Mouse (Mus musculus) frontal cortex, adult 2 months (tissue): Measurements from ENCODE around the gene Kiss1. TPM values are rescaled to one million over a fixed set of nuclear protein-coding genes. Genes with fewer than 3 reads are reported as not detected.

Experiments
- DNase-seq, 2 experiments: peaks; one replicate each; pipeline ENCODE4 v3.0.0; 2022; ENCODE audit warnings: low spot score in 1 of 2; ENCODE audit errors: extremely low spot score in 1 of 2
- polyA plus RNA-seq: library from polyadenylated mRNA; depleted of rRNA; stranded (reverse); fragments of >200 nt; gene quantifications from 2 replicates; pipeline ENCODE4 v1.2.3, GENCODE M21; 2012; rRNA removed

Kiss1 gene
- 0.36 and 1.7 TPM in 2 replicates for polyA plus RNA-seq

GRCm38 (mm10) chr1:133321267-133321925 lies at the start of gene Kiss1:
TSS of gene Kiss1 (plus strand) at chr1:133321875.
- no peak for DNase-seq

DNA sequence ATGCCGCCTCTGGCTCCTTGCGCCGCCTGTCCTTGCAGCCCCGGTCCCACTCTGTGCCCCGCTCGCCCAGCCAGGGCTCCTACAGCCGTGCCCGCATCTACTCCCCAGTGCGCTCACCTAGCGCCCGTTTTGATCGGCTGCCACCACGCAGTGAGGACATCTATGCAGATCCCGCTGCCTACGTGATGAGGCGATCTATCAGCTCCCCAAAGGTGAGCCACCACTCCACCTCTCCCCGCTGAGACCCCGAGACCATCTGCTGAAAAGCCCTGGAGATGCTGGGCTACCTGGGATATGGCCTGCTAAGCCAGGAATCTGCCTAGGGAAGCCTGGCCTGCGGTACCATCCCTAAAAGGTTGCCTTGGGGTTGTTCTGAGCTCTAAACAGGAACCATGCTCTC lies 47.5 kb upstream of the Kiss1 start:
- DNase-seq = no peak

DNA sequence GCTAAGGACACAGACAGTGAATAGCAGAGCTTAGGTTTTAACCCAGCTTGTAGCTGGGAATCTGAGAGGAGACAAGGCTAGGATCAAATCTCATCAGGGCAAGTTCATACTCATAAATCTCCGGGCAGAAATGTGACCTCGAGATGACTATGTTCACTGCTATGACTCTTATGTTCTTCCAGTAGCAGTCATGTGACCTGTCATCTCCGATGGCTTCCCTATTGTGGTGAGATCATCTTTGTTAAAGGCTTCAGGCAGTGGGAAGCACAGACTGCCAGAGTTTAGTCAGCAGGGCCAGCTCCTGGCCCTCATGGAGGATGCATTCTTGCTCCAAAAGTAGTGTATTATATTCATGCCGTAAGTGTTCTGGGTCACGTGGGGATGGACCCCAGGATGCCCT lies 44.7 kb upstream of the Kiss1 start:
- DNase-seq = no peak

- no peak for DNase-seq
These were observed 43.1 kb upstream of the Kiss1 start for GRCm38 (mm10) chr1:133278539-133278938.

- DNase-seq = no peak
These were observed 42.6 kb upstream of the Kiss1 start for GRCm38 (mm10) chr1:133278946-133279631.

DNA sequence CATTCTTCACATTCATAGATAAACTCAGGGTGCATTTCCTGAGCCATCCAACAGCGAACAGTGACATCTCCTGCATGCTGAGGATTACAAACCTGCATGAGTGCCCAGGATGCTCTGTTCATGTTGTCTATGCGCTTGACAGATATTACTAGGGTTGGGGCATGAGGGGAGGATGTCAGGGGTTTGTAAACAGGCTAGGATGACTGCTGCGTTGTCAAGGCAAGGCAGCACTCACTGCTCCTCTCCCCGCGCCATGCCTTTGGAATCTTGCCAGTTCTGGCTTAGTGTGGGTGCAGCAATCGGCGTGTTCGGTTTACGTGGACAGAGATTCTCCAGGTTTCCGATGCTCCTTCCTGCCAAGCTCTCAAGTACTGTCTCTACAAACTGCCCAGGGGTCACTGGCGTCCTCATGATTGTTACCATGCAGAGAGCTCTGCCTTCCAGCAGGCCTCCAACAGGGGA lies 42.0 kb upstream of the Kiss1 start:
- peak in 1 of 2 experiments; percentile 65 for DNase-seq

DNA sequence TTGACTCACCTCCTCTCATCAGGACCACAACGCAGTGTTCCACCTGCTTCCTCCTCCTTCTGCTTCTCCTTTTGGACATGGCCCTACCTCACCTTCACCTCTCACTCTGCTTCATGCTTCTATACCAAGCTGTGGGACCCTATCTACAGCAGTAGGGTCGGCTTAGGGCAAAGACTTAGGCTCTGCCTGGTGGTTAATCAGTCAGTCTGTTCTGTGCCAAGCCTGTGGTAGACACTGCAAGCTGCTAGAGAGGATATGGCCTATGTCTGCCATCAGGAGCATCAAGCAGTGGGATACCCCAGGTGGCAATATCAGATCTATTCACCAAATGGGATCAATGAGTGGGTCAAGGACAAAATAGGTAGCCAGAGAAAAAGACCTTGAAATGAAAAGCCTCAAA lies 41.1 kb upstream of the Kiss1 start:
- no peak for DNase-seq

DNA sequence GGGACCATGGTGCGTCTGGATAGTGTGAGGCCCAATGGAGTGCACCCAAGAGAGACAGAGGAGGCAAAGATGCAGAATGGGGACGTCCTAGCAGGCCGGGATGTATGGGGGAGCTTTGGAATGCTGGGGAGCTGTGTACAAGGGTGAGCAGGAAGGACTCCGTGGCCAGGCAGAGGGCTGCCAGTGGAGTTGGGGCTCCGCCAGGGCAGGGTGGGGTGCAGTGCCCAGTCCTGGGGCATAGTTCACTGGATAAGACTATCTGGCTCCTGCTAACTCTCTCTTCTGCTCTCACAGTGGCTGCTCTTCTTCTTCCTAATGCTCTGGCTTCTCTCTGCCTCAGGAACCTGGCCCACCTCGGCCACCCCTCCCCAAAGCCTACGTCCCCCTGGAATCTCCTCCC lies 35.8 kb upstream of the Kiss1 start:
- no peak for DNase-seq

DNA sequence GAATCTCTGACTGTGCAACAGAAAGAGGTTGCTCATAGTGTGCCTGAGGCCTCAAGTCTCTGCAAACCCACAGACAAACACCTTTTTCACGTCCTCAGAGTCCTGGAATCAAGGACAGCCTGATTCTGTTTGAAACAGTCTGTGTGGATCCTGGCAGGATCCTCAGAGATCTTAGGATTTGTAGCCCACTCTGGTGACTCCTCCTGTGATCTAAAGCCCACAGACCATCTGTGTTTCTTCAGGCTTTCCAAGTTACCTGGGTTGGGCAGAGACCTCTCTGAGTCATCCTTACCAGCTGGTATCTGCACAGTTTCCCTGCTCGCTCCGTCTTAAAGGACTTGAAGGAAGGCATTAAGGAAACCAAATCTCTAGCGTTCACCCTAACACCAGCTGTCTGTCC lies 34.6 kb upstream of the Kiss1 start:
- DNase-seq = peak; percentile 56 to 76

DNA sequence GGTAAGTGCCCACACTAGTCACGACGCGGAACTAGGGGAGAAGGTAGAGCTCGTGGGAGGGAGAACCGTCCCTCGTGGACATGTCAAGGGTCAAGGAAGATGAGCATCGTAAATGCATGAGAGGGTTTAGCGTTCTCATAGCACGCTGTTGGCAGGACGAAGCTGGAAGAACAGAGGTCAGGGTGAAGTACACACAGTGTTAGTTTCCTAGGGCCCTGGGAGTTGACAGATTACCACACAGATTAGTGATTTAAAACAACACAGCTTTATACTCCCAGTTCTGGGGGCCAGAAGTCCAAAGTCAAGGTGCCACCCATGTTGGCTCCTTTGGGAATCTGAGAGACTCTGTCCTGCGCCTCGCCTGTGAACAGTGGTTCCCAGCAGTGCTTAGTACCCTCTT lies 33.8 kb upstream of the Kiss1 start:
- no peak for DNase-seq

DNA sequence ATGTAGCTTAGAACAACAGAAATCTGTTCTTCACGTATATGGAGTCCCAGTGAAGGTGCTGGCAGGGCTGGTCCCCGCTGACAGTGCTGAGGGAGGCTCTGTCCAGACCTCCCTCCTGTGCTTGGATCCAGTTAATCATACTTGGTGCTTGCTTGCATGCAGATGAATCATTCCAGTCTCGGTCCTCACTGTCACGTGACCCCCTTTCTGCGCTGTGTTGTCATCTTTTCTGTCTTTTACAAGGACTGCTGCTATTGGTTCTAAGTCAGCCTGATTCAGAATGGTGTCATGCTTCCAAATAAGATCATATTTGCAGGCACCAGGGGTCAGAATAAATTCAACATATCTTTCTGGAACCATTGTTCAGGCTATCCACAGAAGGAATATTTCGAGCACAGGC lies 29.8 kb upstream of the Kiss1 start:
- no peak for DNase-seq

DNA sequence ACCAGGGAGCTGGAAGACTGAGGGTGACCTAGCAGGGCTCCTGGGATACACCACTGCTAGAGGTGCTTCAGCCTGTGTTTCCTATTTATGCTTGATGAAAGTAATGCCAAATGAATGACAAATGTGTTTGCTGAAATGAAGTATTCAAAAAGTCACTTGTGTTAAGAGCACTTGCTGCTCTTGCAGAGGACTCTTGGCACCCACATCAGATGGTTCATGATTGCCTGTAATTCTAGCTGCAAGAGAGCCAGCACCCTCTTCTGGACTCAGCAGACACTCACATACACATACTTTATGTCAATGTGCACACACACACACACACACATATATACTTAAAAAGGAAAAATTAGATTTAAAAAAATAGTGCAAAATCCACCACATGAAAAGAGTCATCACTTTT lies 29.1 kb upstream of the Kiss1 start:
- DNase-seq = no peak

DNA sequence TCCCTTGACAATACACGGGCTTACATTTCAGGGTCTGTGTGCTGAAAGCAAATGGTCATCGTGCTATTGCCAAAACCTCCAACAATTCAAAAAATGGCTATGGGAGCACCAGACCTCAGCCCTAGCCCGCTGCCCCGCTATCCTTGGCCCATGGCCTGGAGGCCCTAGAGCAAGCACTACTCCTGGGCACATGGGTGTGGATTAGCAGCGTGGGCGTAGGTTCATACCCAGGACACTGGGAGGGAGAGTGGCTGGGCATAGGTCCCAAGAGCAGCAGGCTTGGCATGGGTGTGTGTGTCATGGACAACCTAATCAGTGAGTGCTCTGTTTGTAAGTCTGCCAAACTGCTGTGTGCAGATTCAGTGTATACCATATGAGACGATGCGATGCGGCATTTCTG lies 25.3 kb upstream of the Kiss1 start:
- no peak for DNase-seq

GRCm38 (mm10) chr1:133298816-133299215 lies 22.9 kb upstream of the Kiss1 start:
- peak in 1 of 2 experiments; percentile 55 for DNase-seq

GRCm38 (mm10) chr1:133302540-133302939 lies 19.1 kb upstream of the Kiss1 start:
- no peak for DNase-seq

- peak in 1 of 2 experiments; percentile 90 for DNase-seq
These were observed 14.8 kb upstream of the Kiss1 start for GRCm38 (mm10) chr1:133306842-133307241.

GRCm38 (mm10) chr1:133307318-133307717 lies 14.4 kb upstream of the Kiss1 start:
- peak in 1 of 2 experiments; percentile 77 for DNase-seq

- no peak for DNase-seq
These were observed 11.9 kb upstream of the Kiss1 start, which contains the start of gene Golt1a for GRCm38 (mm10) chr1:133309652-133310267. TSS of gene Golt1a (plus strand) at chr1:133309800.

GRCm38 (mm10) chr1:133311240-133311639 lies 10.4 kb upstream of the Kiss1 start:
- no peak for DNase-seq

DNA sequence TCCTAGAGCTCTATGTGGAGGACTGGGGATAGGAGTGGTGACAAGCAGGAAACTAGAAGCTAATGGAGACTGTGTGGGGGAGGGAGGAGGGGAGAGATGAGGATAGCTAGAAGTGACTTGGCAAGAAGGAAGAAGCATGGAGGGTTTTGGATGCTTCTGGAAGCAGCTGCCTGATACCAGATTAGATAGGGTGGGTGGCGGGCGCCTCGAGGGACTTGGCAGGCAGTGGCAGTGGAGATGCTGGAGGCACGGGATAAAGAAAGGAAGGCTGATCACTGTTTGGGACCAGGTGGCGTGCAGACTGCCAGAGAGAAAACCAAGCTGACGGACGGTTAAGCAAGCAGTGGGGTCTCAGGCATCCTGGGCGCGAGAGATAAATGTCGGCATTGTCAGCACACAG lies 9.7 kb upstream of the Kiss1 start:
- peak; percentile 80 to 86 for DNase-seq

GRCm38 (mm10) chr1:133314364-133314763 lies 7.3 kb upstream of the Kiss1 start:
- peak in 1 of 2 experiments; percentile 76 for DNase-seq

DNA sequence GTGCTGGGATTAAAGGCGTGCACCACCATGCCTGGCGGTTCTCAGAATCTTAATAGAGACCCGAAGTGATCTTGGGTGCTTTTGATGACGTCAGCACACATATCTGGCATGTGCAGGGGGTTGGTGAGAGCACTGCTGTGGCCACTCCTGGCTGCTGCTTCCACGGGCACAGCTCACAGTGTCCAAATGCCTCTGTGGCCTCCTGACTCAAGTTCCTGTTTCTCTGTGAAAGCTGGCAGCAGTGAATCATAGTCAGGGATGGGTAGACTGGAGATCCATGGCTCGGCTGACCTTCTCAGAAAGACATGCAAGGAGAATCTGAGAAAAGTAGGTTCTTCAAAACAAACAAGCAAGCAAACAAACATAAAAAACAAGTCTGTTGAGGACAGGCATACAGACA lies 5.9 kb upstream of the Kiss1 start:
- DNase-seq = no peak
